ENCODE assay signal across 26 mouse cellular contexts in genomic region chr2:113546496-113546895, GRCm38 (mm10).
DNase-seq lines count a peak whose midpoint lies in the region; TF ChIP-seq lines count a peak whose summit lies in the region.
"Had no signal": no experiment of that assay in that cellular context is flagged by ENCODE, and none has a peak within 500 bp of the region (broad histone marks: within the 10 kb centered on the region; RNA-seq: fewer than 3 reads in every experiment).

No protein-coding gene starts in this region.

- H3K27me3 ChIP-seq in kidney, adult 2 months (replicated peaks; ENCODE audit: control insufficient read depth, insufficient read depth, low read length): no peaks in the 10 kb centered on the region
- H3K27me3 ChIP-seq: embryonic facial prominence, embryonic 13.5 days; intestine, embryonic 15.5 days; kidney, embryonic 15.5 days; liver, embryonic 15.5 days; lung, embryonic 15.5 days; midbrain, embryonic 15.5 days; neural tube, embryonic 13.5 days had no signal

- H3K27ac ChIP-seq in kidney, adult 2 months (ENCODE audit: insufficient read depth, low read depth, low read length): no peak overlapping the region
- H3K27ac ChIP-seq: embryonic facial prominence, embryonic 13.5 days; hindbrain, embryonic 14.5 days; intestine, embryonic 15.5 days; kidney, embryonic 15.5 days; liver, embryonic 15.5 days; lung, embryonic 15.5 days; midbrain, embryonic 15.5 days; neural tube, embryonic 13.5 days had no signal

- H3K36me3 ChIP-seq in kidney, adult 2 months (ENCODE audit: control insufficient read depth, insufficient read depth, low read length): no peaks in the 10 kb centered on the region
- H3K36me3 ChIP-seq: embryonic facial prominence, embryonic 13.5 days; intestine, embryonic 15.5 days; kidney, embryonic 15.5 days; liver, embryonic 15.5 days; lung, embryonic 15.5 days; midbrain, embryonic 15.5 days; neural tube, embryonic 13.5 days had no signal

- WGBS in kidney, adult 2 months: 88% methylated on average over 5 of the region's 5 CpGs

- peak; percentile 38 for DNase-seq in adrenal gland, adult 2 months
- DNase-seq in adrenal gland, adult 18-20 months (ENCODE audit: low spot score in 2 of 2): no peak
- peak; percentile 31 for DNase-seq in cerebellum, adult 9-11 months
- no peak for DNase-seq in cerebellum, adult 11 months
- peak; percentile 19 for DNase-seq in kidney, adult 2 months
- DNase-seq in kidney, adult 9 months: no peak
- peak; percentile 73 for DNase-seq in adipocyte (ENCODE audit: low spot score)
- no peak for DNase-seq in frontal cortex, adult 2 months (ENCODE audit: extremely low spot score in 1 of 2, low spot score in 1 of 2)
- DNase-seq: embryo, embryonic 11 days; forebrain, postnatal 0 days; gastrocnemius, postnatal 36 days; kidney, postnatal 4 days; lung, postnatal 36 days; right cerebral cortex, adult 18-20 months; right cerebral cortex, postnatal 4 days; thymus, postnatal 14 days had no signal

- TF ChIP-seq POLR2A in kidney, adult 2 months (IDR thresholded peaks at IDR 0.05; ENCODE audit: low read depth, low read length): no peak

- H3K4me1 ChIP-seq in kidney, adult 2 months (ENCODE audit: control insufficient read depth, insufficient read depth, low read length): 0 out of 2 replicates have a peak, but pooled peaks cover 4% of the 10 kb centered on the region
- H3K4me1 ChIP-seq: intestine, embryonic 15.5 days; kidney, embryonic 15.5 days; liver, embryonic 15.5 days; lung, embryonic 15.5 days; midbrain, embryonic 15.5 days; neural tube, embryonic 13.5 days had no signal

- TF ChIP-seq CTCF in kidney, adult 2 months (conservative IDR thresholded peaks at IDR 0.05; ENCODE audit: insufficient read depth, insufficient read length, low read depth, low read length): no peak

- no peak overlapping the region for H3K4me3 ChIP-seq in kidney, adult 2 months (ENCODE audit: insufficient read depth, low read depth, low read length)
- H3K4me3 ChIP-seq: embryonic facial prominence, embryonic 13.5 days; erythroblast, embryonic 14.5 days; intestine, embryonic 15.5 days; kidney, embryonic 15.5 days; liver, embryonic 15.5 days; lung, embryonic 15.5 days; midbrain, embryonic 15.5 days; myocyte; neural tube, embryonic 13.5 days had no signal

Comparison
In these comparisons a context has a peak if more than half of its experiments do, and no peak if none do; other contexts are left out.
1. DNase-seq: peak in adrenal gland, adult 2 months (single experiment), cerebellum, adult 9-11 months (single experiment), kidney, adult 2 months (single experiment) and adipocyte (single experiment); none in adrenal gland, adult 18-20 months (0 of 2), cerebellum, adult 11 months (single experiment), kidney, adult 9 months (single experiment) and frontal cortex, adult 2 months (0 of 2).